Mouse (Mus musculus) kidney, adult 2 months (tissue): ENCODE results near the gene Atrnl1.

Experiments used
- CTCF ChIP-seq: fragments of 200-500 bp; conservative IDR thresholded peaks from 2 replicates; pipeline ENCODE4 v1.5.1; 2011; ENCODE audit warnings: low read depth, mild to moderate bottlenecking, control low read depth, low read length, moderate library complexity, mixed read lengths; ENCODE audit not compliant: insufficient read depth, insufficient read length
- POLR2A ChIP-seq: fragments of 200-500 bp; IDR thresholded peaks from one replicate; pipeline ENCODE4 v1.6.1; 2011; ENCODE audit warnings: low read depth, low read length, control low read depth

DNA sequence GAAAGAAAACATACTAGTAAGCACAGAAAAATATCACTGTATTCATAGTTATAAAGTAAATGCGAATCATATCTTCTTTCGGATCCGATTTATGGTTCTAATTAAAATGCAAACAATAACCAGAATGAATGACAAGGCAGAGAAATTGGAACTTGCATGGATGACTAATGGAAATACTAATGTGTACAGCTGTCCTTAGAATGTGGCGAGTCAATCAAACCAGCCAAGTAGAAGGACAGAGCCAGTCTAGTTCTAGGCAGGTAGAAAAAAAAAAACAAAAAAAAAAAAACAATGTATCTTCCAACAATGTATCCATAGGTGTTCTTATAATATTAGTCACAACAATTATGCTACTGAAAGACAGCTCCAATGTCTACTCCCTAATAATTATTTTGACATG lies 116.2 kb downstream of the Atrnl1 start:
- TF ChIP-seq POLR2A (no peak), CTCF (no peak)
